Mouse (Mus musculus) forebrain, embryonic 13.5 days (tissue): ENCODE measurements at regions not wholly inside any gene's neighbourhood (a gene's known extent, or its start where the extent isn't known, plus 50 kb on each side); places are given as distances from the start of the nearest gene placed in this dataset.

Experiments used
- ATAC-seq: fragments of 200-750 bp; cut with Nextera tagmentation; 2 replicates; pipeline ENCODE4 v1.8.0; 2017
- H3K27ac ChIP-seq: fragments of 300-500 bp; sonication (generic); 2 replicates; pipeline ENCODE4 v1.5.1; 2015; ENCODE audit warnings: inconsistent platforms, mild to moderate bottlenecking, moderate library complexity
- H3K27me3 ChIP-seq: fragments of 300-500 bp; sonication (generic); 2 replicates; pipeline ENCODE4 v1.6.1; 2015; ENCODE audit warnings: mild to moderate bottlenecking, inconsistent platforms
- H3K36me3 ChIP-seq: fragments of 300-500 bp; sonication (generic); 2 replicates; pipeline ENCODE4 v1.6.1; 2015; ENCODE audit warnings: mild to moderate bottlenecking, inconsistent platforms; ENCODE audit not compliant: poor library complexity, severe bottlenecking
- H3K4me1 ChIP-seq: fragments of 300-500 bp; sonication (generic); 2 replicates; pipeline ENCODE4 v1.6.1; 2015; ENCODE audit warnings: inconsistent platforms
- H3K4me2 ChIP-seq: fragments of 300-500 bp; sonication (generic); 2 replicates; pipeline ENCODE4 v1.6.1; 2015; ENCODE audit warnings: inconsistent platforms, mild to moderate bottlenecking, moderate library complexity
- H3K4me3 ChIP-seq: fragments of 300-500 bp; sonication (generic); 2 replicates; pipeline ENCODE4 v1.5.1; 2015; ENCODE audit warnings: mild to moderate bottlenecking, inconsistent platforms
- H3K9ac ChIP-seq: fragments of 300-500 bp; sonication (generic); 2 replicates; pipeline ENCODE4 v1.6.1; 2015; ENCODE audit warnings: mild to moderate bottlenecking, inconsistent platforms
- H3K9me3 ChIP-seq: fragments of 300-500 bp; sonication (generic); replicated peaks from 2 replicates; pipeline ENCODE4 v1.6.1; 2016; ENCODE audit warnings: inconsistent platforms
- WGBS: fragments of 180-500 bp; shearing (Covaris S2); methylation state at CpG from one replicate; pipeline ENCODE4 v1.1.7; 2015; 5-methylcytosine and 5-hydroxymethylcytosine counted together

DNA sequence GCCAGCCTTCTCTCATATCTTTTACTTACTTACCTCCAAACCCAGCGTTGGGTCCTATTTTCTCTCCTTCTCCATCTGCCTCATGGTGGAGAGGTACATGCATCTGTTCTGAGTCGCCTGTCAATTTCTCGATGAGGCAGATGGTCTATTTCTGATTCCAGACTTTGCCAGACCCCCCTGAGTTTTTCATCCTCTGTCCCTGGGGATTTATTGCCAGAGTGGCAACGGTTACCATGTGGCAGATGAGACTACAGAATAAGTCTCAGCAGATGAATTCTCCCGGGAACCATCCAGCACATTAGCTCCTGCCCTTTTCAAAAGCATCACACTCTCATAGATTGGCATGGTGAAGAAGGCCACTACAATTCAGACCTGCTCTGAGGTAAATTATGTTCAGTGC is 819.7 kb upstream of the Acvr2a start:
- Histone ChIP-seq H3K9me3 (no peaks in the 10 kb centered on the region), H3K27me3 (no peaks in the 10 kb centered on the region), H3K4me2 (no peak overlapping the region), H3K4me1 (no peaks in the 10 kb centered on the region), H3K4me3 (no peak overlapping the region), H3K36me3 (no peaks in the 10 kb centered on the region), H3K27ac (no peak overlapping the region), H3K9ac (no peak overlapping the region)
- peak; percentile 53; the same call in 1 of the 2 replicates for ATAC-seq
- 76% methylated on average over 5 of the region's 5 CpGs for WGBS

DNA sequence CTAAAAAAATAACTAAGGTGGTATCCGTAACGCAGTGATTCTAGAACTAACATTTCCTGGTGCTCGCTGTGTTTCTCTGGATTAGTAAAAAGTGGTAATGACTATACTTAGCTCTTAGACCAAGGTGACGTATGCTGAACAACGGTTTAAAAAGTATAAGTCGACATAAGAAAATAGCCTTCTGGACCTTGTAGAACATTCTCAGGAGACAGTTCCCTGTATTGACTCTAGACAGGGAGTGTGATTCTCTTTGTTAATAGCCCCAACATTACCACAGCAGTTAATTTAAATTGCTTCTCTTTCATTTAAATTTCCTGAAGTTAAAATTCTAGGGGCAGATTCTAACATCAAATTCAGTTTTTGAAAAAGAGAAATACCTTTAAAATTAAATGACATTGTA is 812.7 kb upstream of the Acvr2a start:
- 91% methylated on average over 6 of the region's 6 CpGs for WGBS
- no peak for ATAC-seq

DNA sequence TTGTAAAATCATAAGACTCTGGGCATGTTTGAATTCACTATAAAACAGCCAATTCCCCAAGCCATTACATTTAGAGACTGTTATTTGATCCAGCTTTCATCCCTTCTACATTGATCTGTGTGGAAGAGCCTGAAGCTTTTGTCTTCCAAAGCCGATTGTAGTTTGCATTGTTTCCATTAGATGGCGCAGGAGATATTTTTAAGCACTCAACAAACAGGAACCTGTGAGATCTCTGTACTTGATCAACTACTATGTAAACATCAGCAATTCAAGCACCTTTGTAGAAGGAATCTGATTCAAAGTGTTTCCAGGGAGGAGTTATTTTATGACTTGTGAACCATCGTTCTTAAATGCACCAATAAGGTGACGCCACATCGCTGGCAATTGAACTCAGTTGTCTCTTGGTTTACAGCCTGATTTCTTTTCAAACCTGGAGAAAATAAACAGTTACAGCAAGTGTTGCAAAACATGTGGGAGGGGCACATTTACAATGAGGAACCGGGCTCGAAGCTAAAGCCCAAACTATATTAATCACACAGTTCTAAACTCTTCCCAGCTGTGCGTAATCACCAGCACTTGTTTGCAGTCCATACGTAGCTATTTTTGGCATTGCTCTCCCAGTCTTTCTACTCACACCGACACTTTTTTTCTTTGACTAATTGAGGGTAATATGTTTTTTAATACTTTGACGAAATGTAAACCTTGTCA is 812.0 kb upstream of the Acvr2a start:
- Histone ChIP-seq H3K9ac (no peak overlapping the region), H3K27me3 (no peaks in the 10 kb centered on the region), H3K36me3 (no peaks in the 10 kb centered on the region), H3K4me1 (no peaks in the 10 kb centered on the region), H3K9me3 (no peaks in the 10 kb centered on the region), H3K4me2 (no peak overlapping the region), H3K27ac (no peak overlapping the region), H3K4me3 (no peak overlapping the region)
- 59% methylated on average over 11 of the region's 11 CpGs for WGBS
- ATAC-seq: peak; percentile 66

More for the DNA sequence above, 812.7 kb upstream of the Acvr2a start:
- Histone ChIP-seq H3K27me3 (no peaks in the 10 kb centered on the region), H3K27ac (no peak overlapping the region), H3K4me2 (no peak overlapping the region), H3K4me1 (no peaks in the 10 kb centered on the region), H3K9ac (no peak overlapping the region), H3K9me3 (no peaks in the 10 kb centered on the region), H3K4me3 (no peak overlapping the region), H3K36me3 (no peaks in the 10 kb centered on the region)

DNA sequence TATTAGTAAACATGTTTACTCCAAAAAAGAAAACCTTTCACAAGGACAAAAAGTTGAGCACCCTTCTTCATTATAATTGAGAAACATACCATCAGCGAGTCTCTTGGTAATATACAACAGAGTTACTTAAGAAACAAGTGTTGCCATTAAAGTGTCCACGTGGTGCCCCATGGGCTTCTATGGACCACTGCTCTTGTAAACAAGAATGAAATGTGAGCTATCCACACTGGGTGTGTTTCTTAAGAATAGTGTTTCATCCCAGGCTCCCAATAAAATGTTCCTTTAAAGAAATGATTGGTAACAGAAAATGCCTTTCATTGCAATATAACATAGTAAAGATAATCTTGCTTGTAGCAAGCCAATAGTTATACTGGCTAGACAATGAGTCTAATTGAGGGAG is 803.6 kb upstream of the Acvr2a start:
- H3K36me3 ChIP-seq: no peaks in the 10 kb centered on the region
- no peak overlapping the region for H3K4me3 ChIP-seq
- no peak for ATAC-seq
- H3K27me3 ChIP-seq: no peaks in the 10 kb centered on the region
- WGBS: 87% methylated on average over 2 of the region's 2 CpGs
- no peak overlapping the region for H3K27ac ChIP-seq
- no peaks in the 10 kb centered on the region for H3K9me3 ChIP-seq
- no peaks in the 10 kb centered on the region for H3K4me1 ChIP-seq
- no peak overlapping the region for H3K4me2 ChIP-seq
- H3K9ac ChIP-seq: no peak overlapping the region

DNA sequence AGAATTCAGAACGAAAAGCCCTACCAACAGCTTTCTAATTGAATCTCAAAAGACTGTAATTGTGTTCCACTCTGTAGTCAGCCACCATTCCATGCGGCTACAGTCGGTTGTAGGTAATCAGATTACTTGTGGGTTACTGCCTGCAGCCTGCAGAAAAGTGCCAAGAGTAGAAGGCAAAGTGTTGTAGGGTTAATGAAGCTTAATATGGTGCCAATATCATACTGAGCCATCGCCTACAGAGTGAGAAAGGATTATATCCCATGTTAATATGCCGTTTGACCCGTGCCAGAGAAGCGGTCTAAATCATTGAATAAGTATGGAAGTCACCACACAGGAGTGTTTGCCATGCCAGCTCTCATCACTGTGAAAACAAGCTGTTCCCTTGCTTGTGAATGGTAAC is 786.4 kb upstream of the Acvr2a start:
- Histone ChIP-seq H3K27me3 (no peaks in the 10 kb centered on the region), H3K27ac (no peak overlapping the region), H3K9ac (no peak overlapping the region), H3K4me1 (no peaks in the 10 kb centered on the region), H3K36me3 (no peaks in the 10 kb centered on the region), H3K4me2 (no peak overlapping the region), H3K4me3 (no peak overlapping the region), H3K9me3 (no peaks in the 10 kb centered on the region)
- WGBS: 58% methylated on average over 7 of the region's 7 CpGs
- ATAC-seq: no peak

DNA sequence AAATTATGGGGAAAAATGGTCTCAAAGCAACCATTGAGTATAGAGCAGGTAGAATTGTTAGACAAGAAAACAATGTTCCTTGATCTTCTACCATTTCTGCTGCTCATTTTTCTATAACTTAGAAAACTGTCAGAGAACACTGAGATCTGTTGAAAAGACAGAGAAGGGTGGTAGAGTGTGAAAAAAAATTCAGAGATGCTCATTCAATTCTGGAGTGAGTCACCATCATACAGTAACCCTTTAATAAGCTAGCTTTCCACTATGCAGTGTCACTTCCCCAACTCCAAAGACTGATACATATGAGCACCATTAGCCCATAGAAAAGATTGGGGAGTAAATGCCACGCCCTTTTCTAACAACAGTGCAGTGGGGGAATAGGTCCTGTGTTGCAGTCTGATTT is 752.5 kb upstream of the Acvr2a start:
- WGBS: 58% methylated on average over 1 of the region's 1 CpGs
- no peak for ATAC-seq
- no peak overlapping the region for H3K27ac ChIP-seq

DNA sequence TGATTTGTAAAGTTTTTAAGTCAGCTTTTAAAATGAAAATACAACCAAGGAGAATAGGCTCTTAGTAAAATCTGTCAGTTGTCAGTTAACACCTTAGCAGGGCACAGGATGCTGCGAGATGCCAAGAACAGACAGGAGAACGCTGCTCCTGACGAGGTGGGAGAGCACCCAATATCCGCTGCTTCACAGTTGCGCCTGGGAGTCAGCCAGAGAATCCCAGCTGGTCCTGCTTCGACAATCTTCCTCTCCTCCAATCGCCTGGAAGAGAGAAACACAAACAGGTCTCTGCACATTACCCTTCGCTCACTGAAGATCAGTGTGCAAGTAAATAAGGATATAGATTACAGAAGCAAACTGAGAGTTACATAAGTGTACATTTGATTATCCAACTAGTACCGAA is 750.5 kb upstream of the Acvr2a start:
- no peak overlapping the region for H3K9ac ChIP-seq
- H3K4me1 ChIP-seq: no peaks in the 10 kb centered on the region
- no peak overlapping the region for H3K4me2 ChIP-seq
- no peaks in the 10 kb centered on the region for H3K27me3 ChIP-seq
- 75% methylated on average over 9 of the region's 9 CpGs for WGBS
- H3K4me3 ChIP-seq: no peak overlapping the region
- no peaks in the 10 kb centered on the region for H3K9me3 ChIP-seq
- peak; percentile 81 for ATAC-seq
- H3K27ac ChIP-seq: no peak overlapping the region
- H3K36me3 ChIP-seq: no peaks in the 10 kb centered on the region

More for the DNA sequence above, 752.5 kb upstream of the Acvr2a start:
- no peak overlapping the region for H3K4me3 ChIP-seq
- H3K9me3 ChIP-seq: no peaks in the 10 kb centered on the region
- no peak overlapping the region for H3K9ac ChIP-seq
- H3K4me1 ChIP-seq: no peaks in the 10 kb centered on the region
- H3K4me2 ChIP-seq: no peak overlapping the region
- H3K36me3 ChIP-seq: no peaks in the 10 kb centered on the region
- H3K27me3 ChIP-seq: no peaks in the 10 kb centered on the region

DNA sequence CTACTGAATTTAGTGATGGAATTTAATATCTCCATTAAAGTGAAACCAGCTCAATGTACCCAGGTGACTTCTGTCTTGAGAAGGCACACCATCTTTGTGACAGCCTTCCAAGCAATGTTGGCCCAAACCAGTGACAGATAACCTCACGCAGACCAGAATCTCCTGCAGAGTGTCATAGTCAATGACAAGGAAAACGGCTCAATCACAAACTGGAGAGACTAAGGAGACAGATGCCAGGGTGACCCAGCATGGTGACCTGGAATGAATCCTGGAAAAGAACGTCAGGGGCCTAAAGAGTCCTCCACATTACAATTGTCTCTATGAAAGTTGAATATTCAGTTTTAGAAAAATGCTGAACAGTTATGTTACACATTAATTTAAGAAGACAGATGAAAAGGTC is 748.7 kb upstream of the Acvr2a start:
- H3K4me2 ChIP-seq: no peak overlapping the region
- no peaks in the 10 kb centered on the region for H3K9me3 ChIP-seq
- H3K36me3 ChIP-seq: no peaks in the 10 kb centered on the region
- H3K27ac ChIP-seq: no peak overlapping the region
- H3K9ac ChIP-seq: no peak overlapping the region
- no peak for ATAC-seq
- no peak overlapping the region for H3K4me3 ChIP-seq
- H3K4me1 ChIP-seq: no peaks in the 10 kb centered on the region
- no peaks in the 10 kb centered on the region for H3K27me3 ChIP-seq
- 84% methylated on average over 3 of the region's 3 CpGs for WGBS

DNA sequence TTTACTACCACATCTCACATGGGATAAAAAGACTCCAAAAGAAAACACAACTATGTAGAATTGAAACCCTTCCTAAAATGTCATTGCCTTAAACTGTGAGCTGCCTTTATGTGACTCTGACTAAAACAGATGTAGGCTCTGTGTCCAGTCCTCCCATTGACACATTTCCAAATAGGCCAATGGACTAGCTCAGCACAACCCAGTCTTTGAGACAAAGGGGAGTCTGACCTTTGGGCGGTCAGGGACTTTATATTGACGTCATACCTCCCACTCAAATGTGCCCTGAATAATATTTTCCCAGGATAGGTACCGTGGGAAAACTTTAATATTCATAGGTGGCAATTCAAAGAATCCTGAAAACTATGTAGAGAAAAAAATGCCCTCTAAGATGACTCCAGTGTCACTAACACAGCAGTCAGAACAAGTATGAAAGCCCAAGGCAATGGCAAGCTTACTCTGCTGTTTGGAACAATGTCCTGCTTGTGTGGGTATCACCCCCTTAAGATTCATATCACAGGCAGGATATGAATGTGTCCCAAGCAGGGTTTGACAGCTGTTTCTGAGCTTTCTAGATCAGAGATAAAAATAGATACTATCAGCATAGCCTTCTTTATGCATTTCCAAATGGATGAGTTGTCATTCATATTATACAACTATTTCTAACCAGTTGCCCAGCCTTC is 731.6 kb upstream of the Acvr2a start:
- ATAC-seq: no peak
- no peak overlapping the region for H3K4me3 ChIP-seq
- no peak overlapping the region for H3K9ac ChIP-seq
- H3K9me3 ChIP-seq: no peaks in the 10 kb centered on the region
- H3K27me3 ChIP-seq: no peaks in the 10 kb centered on the region
- 52% methylated on average over 3 of the region's 3 CpGs for WGBS
- H3K4me2 ChIP-seq: no peak overlapping the region
- H3K36me3 ChIP-seq: no peaks in the 10 kb centered on the region
- H3K4me1 ChIP-seq: no peaks in the 10 kb centered on the region
- no peak overlapping the region for H3K27ac ChIP-seq

DNA sequence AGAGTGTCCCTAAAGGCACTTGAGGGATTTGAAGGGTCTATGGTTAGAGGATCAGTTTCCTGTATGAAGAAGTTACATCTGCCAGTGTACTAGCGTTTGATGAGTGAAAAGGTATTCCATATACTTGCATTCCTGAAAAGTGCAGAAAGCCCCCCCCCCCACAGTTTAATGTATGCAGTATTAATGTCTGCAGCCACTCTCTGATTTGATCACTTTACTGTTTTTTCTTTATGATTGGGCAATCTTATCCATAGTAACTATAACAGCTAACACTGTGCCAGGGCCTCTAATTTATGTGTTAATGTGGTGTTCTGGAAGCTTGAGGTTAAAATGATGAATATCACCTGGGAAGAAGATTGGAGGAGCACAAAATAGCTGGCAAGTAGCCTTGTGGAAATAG is 715.6 kb upstream of the Acvr2a start:
- Histone ChIP-seq H3K9ac (no peak overlapping the region), H3K9me3 (no peaks in the 10 kb centered on the region), H3K36me3 (no peaks in the 10 kb centered on the region), H3K4me3 (no peak overlapping the region), H3K27ac (peak overlapping the region; percentile 54; the same call in 1 of the 2 replicates), H3K4me2 (no peak overlapping the region), H3K4me1 (peaks cover 20% of the 10 kb centered on the region), H3K27me3 (no peaks in the 10 kb centered on the region)
- 57% methylated on average over 1 of the region's 1 CpGs for WGBS
- no peak for ATAC-seq

DNA sequence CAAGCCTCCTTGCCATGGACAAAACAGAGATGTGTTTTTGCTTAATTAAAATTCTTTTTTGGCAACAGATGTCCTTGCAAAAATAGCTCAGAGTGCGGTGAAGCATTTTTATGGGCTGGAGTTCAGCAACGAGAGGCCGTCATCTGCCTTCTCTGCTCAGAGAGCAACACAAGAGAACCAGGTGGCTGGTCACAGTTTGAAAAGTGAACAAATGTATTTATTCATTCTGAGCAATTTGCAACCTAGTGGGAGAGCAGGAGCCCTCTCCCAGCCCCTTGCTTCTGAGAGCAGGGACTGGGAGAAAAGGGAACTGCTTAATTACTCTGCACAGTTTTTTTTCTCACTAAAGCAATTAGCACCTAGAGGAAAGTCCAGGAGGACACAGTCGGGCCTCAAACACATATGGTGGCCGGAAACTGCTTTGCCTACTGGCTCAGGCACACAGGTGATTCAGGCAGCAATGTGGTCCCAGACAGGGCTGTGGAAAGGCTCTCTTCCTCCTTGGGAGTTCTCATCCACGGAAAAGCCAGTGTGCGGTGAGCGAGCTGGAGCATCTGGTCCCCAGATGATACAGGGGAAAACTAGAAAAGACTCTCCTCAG is 714.9 kb upstream of the Acvr2a start:
- H3K4me2 ChIP-seq: peak overlapping the region; percentile 14; the same call in 1 of the 2 replicates
- peaks cover 20% of the 10 kb centered on the region for H3K4me1 ChIP-seq
- no peaks in the 10 kb centered on the region for H3K9me3 ChIP-seq
- H3K27me3 ChIP-seq: no peaks in the 10 kb centered on the region
- H3K4me3 ChIP-seq: no peak overlapping the region
- WGBS: 18% methylated on average over 8 of the region's 8 CpGs
- H3K27ac ChIP-seq: peak overlapping the region; percentile 54
- ATAC-seq: peak; percentile 92
- no peaks in the 10 kb centered on the region for H3K36me3 ChIP-seq
- no peak overlapping the region for H3K9ac ChIP-seq

DNA sequence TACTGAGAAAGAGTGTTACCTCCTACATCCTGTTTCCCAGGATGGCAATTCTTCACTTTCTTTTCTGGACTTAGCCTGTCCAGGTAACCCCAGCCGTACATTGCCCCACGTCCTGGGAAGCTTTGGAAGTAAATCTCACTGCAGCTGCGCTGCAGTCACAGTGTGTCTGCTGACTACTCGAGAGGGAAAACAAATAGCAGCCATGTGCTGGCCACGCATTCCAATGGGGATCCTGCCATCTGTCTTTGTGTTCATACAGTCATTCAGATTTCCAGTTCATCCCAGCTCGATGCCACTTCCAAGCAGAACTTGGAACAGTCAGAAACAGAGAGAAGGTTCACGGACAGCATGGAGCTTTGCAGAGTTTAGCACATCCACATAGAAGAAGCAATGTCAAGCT is 690.2 kb upstream of the Acvr2a start:
- ATAC-seq: peak; percentile 80
- no peak overlapping the region for H3K27ac ChIP-seq
- H3K36me3 ChIP-seq: no peaks in the 10 kb centered on the region
- no peaks in the 10 kb centered on the region for H3K9me3 ChIP-seq
- no peak overlapping the region for H3K4me3 ChIP-seq
- no peak overlapping the region for H3K9ac ChIP-seq
- WGBS: 44% methylated on average over 7 of the region's 7 CpGs
- no peaks in the 10 kb centered on the region for H3K27me3 ChIP-seq
- 0 out of 2 replicates have a peak, but pooled peaks cover 4% of the 10 kb centered on the region for H3K4me1 ChIP-seq
- no peak overlapping the region for H3K4me2 ChIP-seq
